Mouse (Mus musculus) intestine, postnatal 0 days (tissue): Measurements from ENCODE around the gene Nbea. TPM values are rescaled to one million over a fixed set of nuclear protein-coding genes. Genes with fewer than 3 reads are reported as not detected.

Experiments used
- ATAC-seq: fragments of 200-750 bp; cut with Nextera tagmentation; 2 replicates; pipeline ENCODE4 v1.8.0; 2017; ENCODE audit warnings: mild to moderate bottlenecking, moderate TSS enrichment, moderate library complexity
- H3K27ac ChIP-seq: fragments of 300-500 bp; sonication (generic); 2 replicates; pipeline ENCODE4 v1.5.1; 2014; ENCODE audit warnings: mild to moderate bottlenecking, low read depth, low read length, moderate library complexity
- H3K27me3 ChIP-seq: fragments of 300-500 bp; sonication (generic); replicated peaks from 2 replicates; pipeline ENCODE4 v1.6.1; 2014; ENCODE audit warnings: low read length, mixed read lengths; ENCODE audit not compliant: control insufficient read depth, insufficient read depth
- H3K36me3 ChIP-seq: fragments of 300-500 bp; sonication (generic); 2 replicates; pipeline ENCODE4 v1.6.1; 2014; ENCODE audit warnings: mild to moderate bottlenecking, moderate library complexity; ENCODE audit not compliant: control insufficient read depth, insufficient read depth
- H3K4me1 ChIP-seq: fragments of 300-500 bp; sonication (generic); replicated peaks from 2 replicates; pipeline ENCODE4 v1.6.1; 2014; ENCODE audit warnings: antibody characterized with exemption, low read length, mixed read lengths; ENCODE audit not compliant: control insufficient read depth, insufficient read depth
- H3K4me2 ChIP-seq: fragments of 300-500 bp; sonication (generic); replicated peaks from 2 replicates; pipeline ENCODE4 v1.6.1; 2014; ENCODE audit warnings: low read depth, mild to moderate bottlenecking, moderate library complexity
- H3K4me3 ChIP-seq: fragments of 300-500 bp; sonication (generic); 2 replicates; pipeline ENCODE4 v1.5.1; 2014; ENCODE audit warnings: low read depth, low read length
- H3K9ac ChIP-seq: fragments of 300-500 bp; sonication (generic); 2 replicates; pipeline ENCODE4 v1.6.1; 2014; ENCODE audit warnings: mild to moderate bottlenecking, low read depth, low read length
- H3K9me3 ChIP-seq: fragments of 300-500 bp; sonication (generic); 2 replicates; pipeline ENCODE4 v1.6.1; 2016; ENCODE audit warnings: mixed run types; ENCODE audit not compliant: control insufficient read depth
- CTCF ChIP-seq: sonication (generic); IDR thresholded peaks from 2 replicates; pipeline ENCODE4 v1.5.1; 2016; ENCODE audit warnings: low read depth, mild to moderate bottlenecking, control low read depth, antibody characterized with exemption, moderate library complexity
- WGBS: fragments of 180-500 bp; shearing (Covaris S2); extraction: QIAGEN DNeasy Blood & Tissue Kit; methylation state at CpG from one replicate; pipeline ENCODE4 v1.1.7; 2014; 5-methylcytosine and 5-hydroxymethylcytosine counted together
- polyA plus RNA-seq: library from polyadenylated mRNA; unstranded; fragments of >200 nt; fragmentation: Nextera tagmentation; extraction: Ambion mirVana; gene quantifications from 2 replicates; pipeline ENCODE4 v1.2.1, GENCODE M21; 2015

The Nbea gene
- polyA plus RNA-seq, 1 experiment from 2014 or later: 4.2 TPM

- no peak overlapping the region for H3K4me3 ChIP-seq
- TF ChIP-seq CTCF: no peak
- H3K27ac ChIP-seq: no peak overlapping the region
- H3K4me2 ChIP-seq: no peak overlapping the region
- no peaks in the 10 kb centered on the region for H3K4me1 ChIP-seq
- H3K9me3 ChIP-seq: no peaks in the 10 kb centered on the region
- WGBS: 81% methylated on average over 5 of the region's 5 CpGs
- no peaks in the 10 kb centered on the region for H3K36me3 ChIP-seq
- no peak overlapping the region for H3K9ac ChIP-seq
- ATAC-seq: no peak
- no peaks in the 10 kb centered on the region for H3K27me3 ChIP-seq
These were observed 310.3 kb downstream of the Nbea start for GRCm38 (mm10) chr3:55872944-55873924.

GRCm38 (mm10) chr3:55852488-55852887, 331.0 kb downstream of the Nbea start:
- Histone ChIP-seq H3K27me3 (no peaks in the 10 kb centered on the region), H3K4me1 (no peaks in the 10 kb centered on the region), H3K9ac (no peak overlapping the region), H3K4me2 (no peak overlapping the region), H3K9me3 (no peaks in the 10 kb centered on the region), H3K36me3 (no peaks in the 10 kb centered on the region), H3K27ac (no peak overlapping the region), H3K4me3 (no peak overlapping the region)
- 86% methylated on average over 7 of the region's 7 CpGs for WGBS
- ATAC-seq: no peak
- TF ChIP-seq CTCF: no peak

- no peak for TF ChIP-seq CTCF
- H3K27ac ChIP-seq: no peak overlapping the region
- no peak overlapping the region for H3K4me3 ChIP-seq
- no peak for ATAC-seq
- no peaks in the 10 kb centered on the region for H3K4me1 ChIP-seq
- 93% methylated on average over 1 of the region's 1 CpGs for WGBS
- no peaks in the 10 kb centered on the region for H3K9me3 ChIP-seq
- no peak overlapping the region for H3K4me2 ChIP-seq
- H3K27me3 ChIP-seq: no peaks in the 10 kb centered on the region
- H3K9ac ChIP-seq: no peak overlapping the region
- H3K36me3 ChIP-seq: no peaks in the 10 kb centered on the region
These were observed 336.4 kb downstream of the Nbea start for GRCm38 (mm10) chr3:55847115-55847514.

DNA sequence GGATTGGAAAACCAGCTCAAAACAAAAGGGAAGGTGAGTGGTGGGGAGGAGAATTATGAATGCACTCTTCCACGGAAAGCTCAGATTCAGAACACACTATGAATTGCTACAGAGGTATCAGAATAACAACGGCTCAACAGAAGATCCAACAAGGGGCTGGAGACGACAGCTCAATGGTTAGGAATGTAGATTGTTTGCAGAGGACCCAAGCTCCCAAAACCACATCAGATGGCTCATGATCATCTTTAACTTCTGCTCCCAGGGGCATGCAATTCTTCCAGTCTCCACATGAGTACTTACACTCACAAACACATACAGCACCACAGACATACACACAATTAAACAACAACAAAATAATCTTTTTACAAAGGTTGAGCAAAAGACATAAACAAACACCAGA, 346.3 kb downstream of the Nbea start:
- Histone ChIP-seq H3K4me3 (no peak overlapping the region), H3K27me3 (no peaks in the 10 kb centered on the region), H3K9ac (no peak overlapping the region), H3K9me3 (no peaks in the 10 kb centered on the region), H3K27ac (no peak overlapping the region), H3K36me3 (no peaks in the 10 kb centered on the region), H3K4me2 (no peak overlapping the region), H3K4me1 (no peaks in the 10 kb centered on the region)
- TF ChIP-seq CTCF: no peak
- no peak for ATAC-seq
- WGBS: 84% methylated on average over 3 of the region's 3 CpGs

DNA sequence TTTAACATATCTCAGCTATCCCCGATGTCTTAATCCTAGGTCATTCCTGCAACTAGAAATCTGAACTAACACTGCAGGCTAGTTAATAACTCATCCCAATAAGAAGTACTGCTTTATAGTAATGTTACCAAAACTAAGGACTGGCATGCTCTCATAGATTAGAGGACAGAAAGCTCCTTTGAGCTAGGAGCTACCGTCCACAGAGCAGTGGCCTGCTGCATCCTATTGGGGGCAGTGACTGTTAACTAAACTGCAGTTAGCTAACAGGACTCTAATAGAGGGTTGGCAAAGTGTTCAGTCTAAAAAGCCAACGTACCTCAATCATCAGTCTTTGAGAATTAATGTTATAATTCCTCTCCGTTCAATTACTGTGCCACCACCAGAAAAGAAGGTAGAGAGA, 348.3 kb downstream of the Nbea start:
- Histone ChIP-seq H3K27ac (no peak overlapping the region), H3K27me3 (no peaks in the 10 kb centered on the region), H3K4me1 (no peaks in the 10 kb centered on the region), H3K36me3 (no peaks in the 10 kb centered on the region), H3K4me3 (no peak overlapping the region), H3K4me2 (no peak overlapping the region), H3K9me3 (no peaks in the 10 kb centered on the region), H3K9ac (no peak overlapping the region)
- no peak for TF ChIP-seq CTCF
- ATAC-seq: no peak
- 55% methylated on average over 4 of the region's 4 CpGs for WGBS

GRCm38 (mm10) chr3:55830226-55830625, 353.3 kb downstream of the Nbea start:
- TF ChIP-seq CTCF: no peak
- Histone ChIP-seq H3K4me2 (no peak overlapping the region), H3K9ac (no peak overlapping the region), H3K4me3 (no peak overlapping the region), H3K36me3 (no peaks in the 10 kb centered on the region), H3K27me3 (no peaks in the 10 kb centered on the region), H3K27ac (no peak overlapping the region), H3K4me1 (no peaks in the 10 kb centered on the region), H3K9me3 (no peaks in the 10 kb centered on the region)
- 68% methylated on average over 5 of the region's 5 CpGs for WGBS
- no peak for ATAC-seq
